In genomic region chr2:70667016-70667415, GRCm38 (mm10) we compare ENCODE assay signal across 17 mouse cellular contexts. TPM values are rescaled to one million over a fixed set of nuclear protein-coding genes. Genes with fewer than 3 reads are reported as not detected.
"Had no signal": no experiment of that assay in that cellular context is flagged by ENCODE, and none has a peak within 500 bp of the region (broad histone marks: within the 10 kb centered on the region; RNA-seq: fewer than 3 reads in every experiment).

No protein-coding gene starts in this region.

- H3K9ac ChIP-seq: neural tube, embryonic 13.5 days; neural tube, embryonic 15.5 days; stomach, embryonic 15.5 days had no signal

- H3K4me2 ChIP-seq: neural tube, embryonic 13.5 days; neural tube, embryonic 15.5 days; stomach, embryonic 15.5 days had no signal

- H3K27me3 ChIP-seq: neural tube, embryonic 13.5 days; neural tube, embryonic 15.5 days; stomach, embryonic 15.5 days had no signal

- H3K4me3 ChIP-seq: neural tube, embryonic 13.5 days; neural tube, embryonic 15.5 days; stomach, embryonic 15.5 days had no signal

- DNase-seq: retina, postnatal 1 day; right cerebral cortex, adult 18-20 months; right cerebral cortex, postnatal 14 days; right cerebral cortex, postnatal 25 days; right cerebral cortex, postnatal 4 days; spleen, adult 18-20 months; thymus, adult 18-20 months; thymus, adult 2 months; thymus, postnatal 14 days; thymus, postnatal 25 days; thymus, postnatal 36 days; thymus, postnatal 4 days had no signal

- H3K27ac ChIP-seq: neural tube, embryonic 13.5 days; neural tube, embryonic 15.5 days; stomach, embryonic 15.5 days; stomach, postnatal 0 days had no signal

- H3K36me3 ChIP-seq: neural tube, embryonic 13.5 days; neural tube, embryonic 15.5 days; stomach, embryonic 15.5 days had no signal

- H3K9me3 ChIP-seq: neural tube, embryonic 13.5 days; neural tube, embryonic 15.5 days; stomach, embryonic 15.5 days had no signal

RNA-seq across cellular contexts. Expression of gene Gm26558, which starts 5.1 kb away (rescaled TPM):
- total RNA-seq: neutrophil, adult 5-6 weeks had no signal
